Mouse (Mus musculus): ENCODE results near the gene Samd1. TPM values are rescaled to one million over a fixed set of nuclear protein-coding genes. Genes with fewer than 3 reads are reported as not detected.

Samd1 gene
- polyA plus RNA-seq, 1 experiment, result 12.4 TPM

DNA sequence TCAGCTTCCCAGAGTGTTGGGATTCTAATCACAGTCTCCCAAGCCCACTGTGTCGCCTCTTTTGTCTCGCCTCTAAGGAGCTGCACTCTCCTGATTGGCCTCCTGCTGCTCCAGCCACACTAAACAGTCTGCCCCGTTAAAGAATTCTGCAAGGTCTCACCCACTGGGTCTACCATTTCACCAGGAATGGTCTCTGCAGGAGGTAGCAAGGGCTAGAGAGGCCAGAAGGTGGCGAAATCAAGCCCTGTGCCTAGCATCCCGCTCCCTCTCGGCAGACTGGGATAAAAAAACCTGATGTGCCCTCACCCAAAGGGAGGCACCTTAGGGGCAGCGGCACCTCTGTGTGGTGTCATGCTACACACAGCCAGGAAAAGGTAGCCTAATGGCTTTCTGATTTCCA, 46.6 kb downstream of the Samd1 start:
- Histone ChIP-seq H3K27ac (replicated peaks; ENCODE audit: low read depth, low read length) (no peak overlapping the region), H3K4me1 (ENCODE audit: control insufficient read depth, insufficient read depth, insufficient read length, low read length) (no peaks in the 10 kb centered on the region), H3K4me3 (ENCODE audit: insufficient read depth, low read depth, low read length) (no peak overlapping the region)

- H3K4me3 ChIP-seq (ENCODE audit: insufficient read depth, low read depth, low read length), result no peak within 1 kb of the TSS
- H3K4me1 ChIP-seq (ENCODE audit: control insufficient read depth, insufficient read depth, insufficient read length, low read length), result no peaks in the 10 kb centered on the region
- no peak within 1 kb of the TSS for H3K27ac ChIP-seq (replicated peaks; ENCODE audit: low read depth, low read length)
These were observed 47.4 kb downstream of the Samd1 start, which contains the start of gene Rln3 for GRCm38 (mm10) chr8:84044900-84045299. TSS of gene Rln3 (minus strand) at chr8:84045000.

DNA sequence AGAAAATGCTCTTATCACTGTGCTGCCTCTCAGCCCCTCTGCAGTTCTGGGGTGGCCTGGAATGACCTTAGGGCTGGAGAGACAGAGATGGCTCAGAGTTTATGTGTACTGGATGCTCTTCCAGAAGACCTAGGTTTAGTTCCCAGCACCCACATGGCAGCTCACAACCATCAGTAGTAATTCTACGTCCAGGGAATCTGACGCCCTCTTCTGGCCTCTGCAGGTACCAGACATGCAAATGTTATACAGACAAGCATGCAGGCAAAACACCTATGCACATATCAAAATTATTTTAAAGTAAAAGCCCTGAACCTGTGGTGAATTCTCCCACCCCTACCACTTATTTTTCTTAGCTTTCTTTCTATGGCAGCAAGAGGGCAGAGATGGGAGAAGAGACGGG, 49.0 kb downstream of the Samd1 start:
- Histone ChIP-seq H3K4me3 (ENCODE audit: insufficient read depth, low read depth, low read length) (no peak overlapping the region), H3K4me1 (ENCODE audit: control insufficient read depth, insufficient read depth, insufficient read length, low read length) (no peaks in the 10 kb centered on the region), H3K27ac (replicated peaks; ENCODE audit: low read depth, low read length) (no peak overlapping the region)

GRCm38 (mm10) chr8:84048171-84048570, 50.7 kb downstream of the Samd1 start:
- Histone ChIP-seq H3K27ac (replicated peaks; ENCODE audit: low read depth, low read length) (no peak overlapping the region), H3K4me1 (ENCODE audit: control insufficient read depth, insufficient read depth, insufficient read length, low read length) (no peaks in the 10 kb centered on the region), H3K4me3 (ENCODE audit: insufficient read depth, low read depth, low read length) (no peak overlapping the region)

Other genes starting within 250 kb of the Samd1 start
- gene Adgrl1, start 97.6 kb upstream of the Samd1 start, polyA plus RNA-seq (2012; ENCODE audit: insufficient read depth, insufficient read length, missing spikeins), result 1.5 and 1.6 TPM in 2 replicates
- gene Gm10644, start 42.5 kb upstream of the Samd1 start, polyA plus RNA-seq (2012; ENCODE audit: insufficient read depth, insufficient read length, missing spikeins), result 0.79 and 0.99 TPM in 2 replicates
- gene Asf1b, start 42.2 kb upstream of the Samd1 start, polyA plus RNA-seq (2012; ENCODE audit: insufficient read depth, insufficient read length, missing spikeins), result 3.3 and 3.8 TPM in 2 replicates
- 270 and 332 TPM in 2 replicates for gene Prkaca, start 24.7 kb upstream of the Samd1 start, polyA plus RNA-seq (2012; ENCODE audit: insufficient read depth, insufficient read length, missing spikeins)
- gene 1700067K01Rik, start 3.8 kb downstream of the Samd1 start, polyA plus RNA-seq (2012; ENCODE audit: insufficient read depth, insufficient read length, missing spikeins), result not detected in 2 replicates
- gene 2210011C24Rik, start 14.5 kb downstream of the Samd1 start, polyA plus RNA-seq (2012; ENCODE audit: insufficient read depth, insufficient read length, missing spikeins), result not detected in 2 replicates
- not detected in 2 replicates for gene Palm3, start 23.8 kb downstream of the Samd1 start, polyA plus RNA-seq (2012; ENCODE audit: insufficient read depth, insufficient read length, missing spikeins)
- not detected in 2 replicates for gene Il27ra, start 44.9 kb downstream of the Samd1 start, polyA plus RNA-seq (2012; ENCODE audit: insufficient read depth, insufficient read length, missing spikeins)
- gene Rln3, start 47.3 kb downstream of the Samd1 start, polyA plus RNA-seq (2012; ENCODE audit: insufficient read depth, insufficient read length, missing spikeins), result not detected in 2 replicates
- 1.7 and 2.2 TPM in 2 replicates for gene Gm10643, start 67.5 kb downstream of the Samd1 start, polyA plus RNA-seq (2012; ENCODE audit: insufficient read depth, insufficient read length, missing spikeins)
- 2.7 and 3.1 TPM in 2 replicates for gene Rfx1, start 69.2 kb downstream of the Samd1 start, polyA plus RNA-seq (2012; ENCODE audit: insufficient read depth, insufficient read length, missing spikeins)
- 3.9 TPM in 2 replicates for gene Dcaf15, start 107.1 kb downstream of the Samd1 start, polyA plus RNA-seq (2012; ENCODE audit: insufficient read depth, insufficient read length, missing spikeins)
- gene Podnl1, start 128.3 kb downstream of the Samd1 start, polyA plus RNA-seq (2012; ENCODE audit: insufficient read depth, insufficient read length, missing spikeins), result not detected in 2 replicates
- gene Cc2d1a, start 150.3 kb downstream of the Samd1 start, polyA plus RNA-seq (2012; ENCODE audit: insufficient read depth, insufficient read length, missing spikeins), result 6.8 and 7.1 TPM in 2 replicates
- gene 4930432K21Rik, start 150.4 kb downstream of the Samd1 start, polyA plus RNA-seq (2012; ENCODE audit: insufficient read depth, insufficient read length, missing spikeins), result 0.79 TPM in 1 of 2 replicates, not detected in the other
- not detected in 2 replicates for gene Nanos3, start 187.5 kb downstream of the Samd1 start, polyA plus RNA-seq (2012; ENCODE audit: insufficient read depth, insufficient read length, missing spikeins)
- gene Zswim4, start 239.4 kb downstream of the Samd1 start, polyA plus RNA-seq (2012; ENCODE audit: insufficient read depth, insufficient read length, missing spikeins), result 2.7 and 2.8 TPM in 2 replicates